Mouse (Mus musculus) kidney, adult 8-10 months (tissue): ENCODE data around the gene Zfp689.
A peak's percentile ranks its signal among the peaks of the same experiment; 100 is the strongest.

Experiments
- DNase-seq, 2 experiments: peaks; one replicate each; pipeline ENCODE4 v3.0.0; 2022

Zfp689 gene

DNA sequence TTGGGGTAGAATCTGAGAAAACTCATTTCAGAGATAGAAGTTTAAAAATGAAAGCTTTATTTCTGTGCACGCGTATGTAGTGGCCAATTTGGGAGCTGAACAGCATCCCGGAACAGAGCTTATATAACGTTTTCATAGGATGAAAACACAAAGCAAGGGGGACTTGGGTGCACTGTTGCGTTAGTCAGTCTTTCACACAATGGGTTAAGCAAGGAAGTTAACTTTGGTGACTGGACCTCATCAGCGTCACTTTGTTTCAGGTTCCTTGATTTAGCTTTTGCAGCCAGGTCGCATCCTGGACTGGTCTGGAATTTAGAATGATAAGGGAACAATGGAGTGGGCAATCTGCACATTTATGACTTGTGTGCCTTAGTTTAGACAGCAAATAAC lies 55.0 kb downstream of the Zfp689 start:
- DNase-seq = no peak

DNA sequence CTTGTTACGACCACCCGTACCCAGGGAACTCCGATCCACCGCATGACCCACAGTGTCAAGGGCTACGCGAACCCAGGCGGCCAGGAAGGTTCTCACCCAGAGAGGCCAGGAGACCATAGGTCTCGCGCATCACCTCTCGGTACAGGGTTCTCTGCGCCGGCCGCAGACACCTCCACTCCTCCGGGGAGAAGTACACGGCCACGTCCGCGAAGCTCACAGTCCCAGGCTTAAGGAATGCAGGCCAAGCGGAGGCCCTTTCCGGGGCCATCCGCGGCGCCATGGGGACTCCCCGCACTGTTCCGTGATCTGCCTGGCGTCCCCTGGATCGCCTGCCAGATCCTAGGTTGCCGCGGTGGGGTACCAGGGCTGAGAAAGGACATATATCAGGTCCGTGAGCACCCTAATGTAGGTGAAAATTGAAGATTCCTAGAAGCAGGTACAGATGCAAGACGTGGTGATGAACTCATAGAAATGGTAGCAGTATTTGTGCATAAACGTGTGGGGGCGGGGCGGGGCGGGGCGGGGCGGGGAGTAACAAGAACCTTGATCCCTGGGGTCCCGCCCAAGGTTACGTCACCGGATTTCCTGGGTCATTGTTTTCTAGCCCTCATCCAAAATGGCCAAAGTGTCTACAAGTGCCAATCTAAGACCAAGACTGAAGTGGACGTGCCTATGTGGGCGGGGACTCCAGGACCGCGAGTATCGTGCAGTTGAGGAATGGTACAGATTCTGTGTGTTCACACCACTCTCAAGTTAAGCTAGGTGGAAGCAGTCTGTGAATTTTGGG lies 55.6 kb downstream of the Zfp689 start, which contains the start of gene E430018J23Rik:
Gene E430018J23Rik, minus strand, starts transcription at position 473 of the 787 bp plus-strand sequence.
- peak; percentile 99 to 100 for DNase-seq

GRCm38 (mm10) chr7:127392251-127392824 lies 56.6 kb downstream of the Zfp689 start:
- no peak for DNase-seq
